Mouse (Mus musculus) heart, postnatal 10 days (tissue): ENCODE data around the gene Vmn1r213. TPM values are rescaled to one million over a fixed set of nuclear protein-coding genes. Genes with fewer than 3 reads are reported as not detected.

Experiments
- DNase-seq, 2 experiments: peaks; one replicate each; pipeline ENCODE4 v3.0.0; 2021
- intact Hi-C: fragments of 180-260 bp; cut with DNase I; formaldehyde crosslinking; loops from one replicate; pipeline ENCODE4 v1.15.1; 2025
- total RNA-seq, 2 experiments: library from RNA; stranded (reverse); gene quantifications; 2 replicates each; pipeline ENCODE4 v1.2.3; 2021

Gene Vmn1r213
- total RNA-seq, result not detected

DNA sequence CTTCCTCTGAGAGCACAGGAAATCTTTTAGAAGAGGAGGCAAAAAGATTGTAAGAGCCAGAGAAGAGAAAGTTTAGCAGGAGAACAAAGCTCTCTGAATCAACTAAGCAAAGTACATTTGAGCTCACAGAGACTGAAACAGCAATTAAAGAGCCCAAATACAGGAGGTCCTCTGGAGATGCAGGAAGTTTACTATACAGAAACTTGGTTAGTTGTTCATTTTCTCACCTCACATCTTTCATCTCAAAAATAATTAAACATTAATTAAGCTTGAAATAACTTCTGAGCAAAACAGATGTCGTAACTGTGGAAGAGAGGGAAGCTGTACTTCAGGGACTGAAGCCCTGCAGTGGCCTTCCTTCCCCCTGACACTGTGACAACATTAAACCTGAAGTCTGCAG lies at the start of gene Vmn1r213:
TSS of gene Vmn1r213 (plus strand) at position 301 of the 400 bp plus-strand sequence.
- intact Hi-C loops, result no loop called here
- no peak for DNase-seq

DNA sequence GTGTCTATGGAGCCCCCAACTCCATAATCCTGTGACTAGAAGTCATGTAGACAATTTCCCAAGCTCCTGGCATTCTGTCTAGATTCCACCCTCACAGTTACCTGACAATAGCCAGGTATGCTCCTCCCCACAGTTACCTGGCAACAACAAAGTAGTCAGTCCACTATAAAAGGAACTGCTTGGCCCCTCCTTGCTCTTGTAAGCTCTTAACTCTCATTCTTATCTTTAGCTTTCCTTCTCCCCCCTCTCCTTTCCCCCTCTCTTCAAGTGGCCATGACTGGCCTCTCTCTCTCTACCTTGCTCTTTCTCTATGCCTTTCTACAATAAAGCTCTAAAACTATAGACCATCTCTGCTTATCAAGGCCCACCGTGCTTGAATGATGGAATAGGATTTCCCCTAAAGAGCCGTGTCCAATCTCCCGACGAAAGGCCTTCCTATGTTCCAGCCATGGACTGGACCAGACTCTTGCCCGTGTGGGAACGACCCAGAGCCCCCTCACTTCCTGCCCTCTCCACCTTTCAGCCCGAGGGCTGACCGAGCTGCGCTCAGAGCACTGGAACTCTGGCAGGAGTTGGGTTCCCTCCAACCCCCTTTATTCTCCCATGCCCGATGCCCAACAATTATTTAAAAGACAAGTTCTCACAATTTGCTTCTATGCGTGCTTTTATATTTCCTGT lies 17.1 kb upstream of the Vmn1r213 start:
- intact Hi-C loops, result no loop called here
- no peak for DNase-seq

DNA sequence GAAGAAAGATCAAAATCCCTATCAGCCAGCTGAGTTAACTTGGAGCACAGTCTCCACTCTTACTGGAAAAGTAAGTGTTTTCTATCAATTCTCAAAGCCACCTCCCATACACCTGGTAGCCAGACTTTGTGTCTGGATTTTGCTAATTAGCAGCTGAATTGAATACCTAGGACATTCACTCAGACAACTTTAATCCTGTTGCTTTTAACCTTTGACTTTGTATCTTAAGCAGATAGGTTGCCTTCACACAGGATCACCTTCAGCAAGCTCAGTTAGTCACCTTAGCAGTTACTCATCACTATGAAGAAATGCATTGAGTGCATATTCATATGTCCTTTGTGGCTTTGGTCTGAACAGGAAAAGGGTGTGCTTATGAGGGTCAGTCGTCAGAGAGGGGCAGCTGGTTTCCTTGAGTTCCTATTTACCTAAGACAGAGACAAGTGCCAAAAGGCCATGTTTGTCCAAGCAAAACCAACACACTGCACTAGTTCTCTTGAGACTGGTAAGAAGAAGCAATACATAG lies 15.2 kb upstream of the Vmn1r213 start:
- DNase-seq, result no peak
- intact Hi-C loops, result no loop called here

DNA sequence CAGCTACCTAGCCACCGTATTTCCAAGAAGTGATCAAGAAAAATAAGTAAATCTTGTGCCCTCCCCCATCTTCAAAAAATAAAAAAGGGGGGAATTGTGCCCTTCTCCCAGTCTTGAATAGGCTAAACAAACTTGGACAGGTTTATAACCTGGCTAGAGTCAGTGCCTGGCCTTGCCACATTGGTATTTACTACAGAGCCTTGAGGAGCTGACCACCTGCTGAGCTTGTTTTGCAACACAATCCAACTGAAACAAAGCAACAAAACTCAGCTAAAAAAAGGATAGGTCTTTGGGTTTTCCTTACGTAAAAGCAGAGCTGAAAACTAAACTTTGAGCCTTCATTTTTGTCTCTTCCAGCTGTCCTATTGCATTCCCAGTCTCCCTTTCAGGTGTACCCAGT lies 14.7 kb upstream of the Vmn1r213 start:
- no peak for DNase-seq
- intact Hi-C loops, result no loop called here

DNA sequence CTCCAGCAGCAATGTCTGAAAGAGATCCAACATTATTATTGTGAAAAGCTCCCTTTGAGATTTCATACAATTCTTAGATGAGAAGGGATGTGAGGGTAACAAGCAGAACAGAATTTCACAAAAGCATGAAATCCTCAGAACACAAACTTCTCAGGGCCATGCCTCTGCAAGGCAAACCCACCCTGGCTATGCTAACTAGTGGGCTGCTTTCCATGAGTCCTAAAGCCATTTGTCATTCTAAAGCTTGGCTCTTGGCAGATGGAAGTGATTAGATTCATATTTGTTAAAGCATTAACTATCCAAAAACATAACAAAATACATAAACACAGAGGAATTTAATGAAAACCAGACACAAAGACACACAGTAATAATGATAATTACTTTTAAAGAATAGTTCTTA lies 10.7 kb downstream of the Vmn1r213 start:
- DNase-seq, result no peak
- intact Hi-C loops, result no loop called here

DNA sequence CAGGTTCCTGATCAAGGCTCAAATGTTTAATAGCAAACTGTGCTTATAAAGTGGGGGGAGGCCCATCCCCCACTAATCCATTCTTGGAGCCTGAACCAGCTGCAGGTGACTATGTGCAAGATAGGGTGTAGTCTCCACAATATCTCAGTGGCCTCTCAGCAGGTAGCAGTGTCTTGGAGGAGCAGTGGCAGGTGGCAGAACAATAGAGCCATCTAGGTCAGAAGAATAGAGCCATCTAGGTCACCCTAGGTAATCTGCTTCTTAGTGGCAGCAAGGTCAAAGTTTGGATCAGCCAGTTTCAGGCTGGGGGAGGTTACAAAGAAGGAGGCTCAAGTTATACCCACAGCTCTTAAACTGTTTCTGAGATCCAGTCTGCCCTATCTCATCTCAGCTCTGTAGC lies 17.4 kb downstream of the Vmn1r213 start:
- intact Hi-C loops, result no loop called here
- no peak for DNase-seq

DNA sequence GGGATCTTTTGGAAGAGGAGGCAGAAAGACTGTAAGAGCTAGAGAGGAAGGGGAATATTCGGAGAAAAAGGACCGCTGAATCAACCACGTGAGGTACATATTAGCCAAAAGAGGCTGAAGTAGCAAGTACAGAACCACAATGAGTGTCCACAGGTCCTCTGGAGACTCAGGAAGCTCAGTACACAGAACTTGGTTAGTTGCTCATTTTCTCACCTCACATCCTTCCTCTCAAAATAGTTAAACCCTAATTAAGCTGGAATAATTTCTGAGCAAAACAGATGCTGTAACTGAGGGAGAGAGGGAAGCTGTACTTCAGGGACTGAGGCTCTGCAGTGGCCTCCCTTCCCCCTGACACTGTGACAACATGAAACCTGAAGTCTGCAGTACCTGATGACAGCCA lies 22.7 kb downstream of the Vmn1r213 start, which contains the start of gene Vmn1r214:
TSS of gene Vmn1r214 (plus strand) at position 301 of the 400 bp plus-strand sequence.
- DNase-seq, result no peak
- intact Hi-C loops, result no loop called here

DNA sequence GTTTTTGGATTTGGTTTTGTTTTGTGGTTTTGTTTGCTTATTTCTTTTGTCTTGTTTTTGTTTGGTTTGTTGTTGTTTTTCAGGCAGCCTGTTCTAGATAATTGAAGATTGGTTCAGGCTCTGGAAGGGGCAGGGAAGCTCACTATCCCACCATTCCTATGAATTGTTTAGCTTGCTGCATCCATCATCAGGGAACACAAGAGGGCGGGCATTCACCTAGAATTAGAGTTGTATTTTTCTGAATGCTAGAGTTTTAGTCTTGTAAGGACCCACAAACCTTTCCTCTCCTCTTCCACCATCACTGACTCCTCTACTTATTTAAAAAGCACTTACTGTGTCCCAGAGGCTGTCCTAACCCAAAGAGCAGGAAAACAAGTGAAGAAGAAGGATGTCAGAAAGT lies 50.3 kb downstream of the Vmn1r213 start:
- intact Hi-C loops, result no loop called here
- no peak for DNase-seq

Other genes starting within 250 kb of the Vmn1r213 start
- gene Vmn1r208, start 230.3 kb upstream of the Vmn1r213 start, total RNA-seq, result not detected
- not detected for gene Vmn1r209, start 198.0 kb upstream of the Vmn1r213 start, total RNA-seq
- not detected for gene Vmn1r210, start 176.3 kb upstream of the Vmn1r213 start, total RNA-seq
- not detected for gene Vmn1r211, start 150.1 kb upstream of the Vmn1r213 start, total RNA-seq
- gene Vmn1r212, start 123.5 kb upstream of the Vmn1r213 start, total RNA-seq, result not detected
- gene Vmn1r214, start 22.8 kb downstream of the Vmn1r213 start, total RNA-seq, result not detected
- not detected for gene Vmn1r215, start 60.4 kb downstream of the Vmn1r213 start, total RNA-seq
- not detected for gene Vmn1r217, start 110.6 kb downstream of the Vmn1r213 start, total RNA-seq
- not detected for gene Vmn1r218, start 125.5 kb downstream of the Vmn1r213 start, total RNA-seq
- not detected for gene Vmn1r219, start 151.7 kb downstream of the Vmn1r213 start, total RNA-seq
- gene Vmn1r220, start 180.3 kb downstream of the Vmn1r213 start, total RNA-seq, result not detected
- gene Vmn1r221, start 206.5 kb downstream of the Vmn1r213 start, total RNA-seq, result not detected
- not detected for gene Vmn1r222, start 228.3 kb downstream of the Vmn1r213 start, total RNA-seq
- not detected for gene Vmn1r223, start 239.5 kb downstream of the Vmn1r213 start, total RNA-seq